Mouse (Mus musculus): ENCODE data around the gene Fiz1. TPM values are rescaled to one million over a fixed set of nuclear protein-coding genes. Genes with fewer than 3 reads are reported as not detected.

Fiz1 gene
- polyA plus RNA-seq, 1 experiment from 2014 or later = 15.5 TPM

DNA sequence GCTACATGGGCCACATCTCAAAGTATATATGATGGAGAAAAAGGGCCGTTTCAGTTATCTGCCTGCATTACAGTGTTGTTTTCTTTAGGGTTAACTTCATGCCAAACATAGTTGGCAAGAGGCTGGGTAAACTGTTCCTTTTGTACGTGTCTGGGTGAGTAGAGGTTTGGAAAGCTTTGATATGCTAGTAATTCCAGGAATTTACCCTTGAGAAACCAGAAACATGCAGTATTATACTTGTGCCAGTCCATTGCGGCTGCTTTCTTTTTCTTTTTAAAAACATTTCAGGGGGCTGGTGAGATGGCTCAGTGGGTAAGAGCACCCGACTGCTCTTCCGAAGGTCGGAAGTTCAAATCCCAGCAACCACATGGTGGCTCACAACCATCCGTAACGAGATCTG lies 17.6 kb downstream of the Fiz1 start:
- H3K4me1 ChIP-seq (replicated peaks; ENCODE audit: control insufficient read depth, insufficient read depth, low read length) = no peaks in the 10 kb centered on the region
- 0 out of 2 replicates have a peak, but pooled peaks cover 3% of the 10 kb centered on the region for H3K9me3 ChIP-seq (ENCODE audit: control insufficient read depth)
- no peak overlapping the region for H3K9ac ChIP-seq (ENCODE audit: low read depth, low read length)
- WGBS = 45% methylated on average over 7 of the region's 8 CpGs
- H3K4me3 ChIP-seq (ENCODE audit: low read depth, low read length) = no peak overlapping the region
- H3K36me3 ChIP-seq (ENCODE audit: control insufficient read depth, insufficient read depth) = peaks cover 16% of the 10 kb centered on the region; the same call in 1 of the 2 replicates
- H3K27me3 ChIP-seq (replicated peaks; ENCODE audit: control insufficient read depth, insufficient read depth, low read length) = no peaks in the 10 kb centered on the region
- no peak overlapping the region for H3K27ac ChIP-seq (ENCODE audit: low read depth, low read length)
- no peak for ATAC-seq
- no peak for TF ChIP-seq CTCF (IDR thresholded peaks at IDR 0.05; ENCODE audit: low read depth)
- H3K4me2 ChIP-seq (replicated peaks; ENCODE audit: low read depth) = peak overlapping the region; percentile 90

DNA sequence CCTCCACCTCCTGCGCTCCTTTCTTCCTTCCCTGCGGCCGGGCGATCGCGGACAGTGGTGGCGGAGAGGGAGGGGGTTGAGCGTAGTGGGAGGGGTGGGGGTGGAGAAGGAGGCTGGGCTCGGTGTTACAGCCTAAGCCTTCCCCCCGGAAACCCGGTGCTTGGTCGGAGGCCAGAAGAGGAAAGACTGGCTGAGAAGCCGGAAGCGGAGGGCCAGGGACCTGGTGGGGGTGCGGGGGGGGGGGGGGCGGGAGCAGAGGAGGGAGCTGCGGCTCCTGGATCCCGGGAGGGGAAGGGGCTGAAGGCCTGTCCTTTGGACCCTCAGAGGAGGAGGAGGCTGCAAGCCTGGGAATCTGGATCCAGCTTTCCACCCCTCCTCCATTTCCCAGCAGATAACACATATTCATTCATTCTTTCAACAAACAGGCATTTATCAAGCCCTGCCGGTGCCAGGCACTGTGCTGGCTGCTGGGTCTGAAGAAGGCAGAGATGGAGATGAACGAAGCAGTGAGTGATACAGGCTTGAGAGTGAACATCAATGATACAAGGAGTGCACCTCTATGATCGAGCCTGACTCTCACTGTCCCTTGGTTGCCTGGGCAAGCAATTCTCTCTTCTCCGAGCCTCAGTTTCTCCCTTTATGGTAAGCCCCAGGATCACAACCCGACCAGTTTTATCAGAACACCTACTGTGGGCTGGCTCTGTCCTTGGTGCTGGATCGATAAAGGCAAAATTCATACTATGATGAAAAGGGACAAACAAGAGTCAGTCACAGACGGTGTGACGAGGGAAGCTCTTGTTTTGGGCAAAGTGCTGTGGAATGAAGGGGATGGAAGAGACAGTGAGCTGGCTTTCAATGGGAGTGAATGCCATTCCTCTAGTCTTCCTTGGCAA lies 18.2 kb downstream of the Fiz1 start, which contains the start of gene Zfp579:
Gene Zfp579 (minus strand): TSS at position 156 of the 893 bp plus-strand sequence.
- Histone ChIP-seq H3K4me2 (replicated peaks; ENCODE audit: low read depth) (peak within 1 kb of the TSS; percentile 90), H3K4me1 (replicated peaks; ENCODE audit: control insufficient read depth, insufficient read depth, low read length) (no peaks in the 10 kb centered on the region), H3K9me3 (ENCODE audit: control insufficient read depth) (0 out of 2 replicates have a peak, but pooled peaks cover 3% of the 10 kb centered on the region), H3K27ac (ENCODE audit: low read depth, low read length) (peak within 1 kb of the TSS; percentile 62), H3K36me3 (ENCODE audit: control insufficient read depth, insufficient read depth) (peaks cover 16% of the 10 kb centered on the region; the same call in 1 of the 2 replicates), H3K27me3 (replicated peaks; ENCODE audit: control insufficient read depth, insufficient read depth, low read length) (no peaks in the 10 kb centered on the region), H3K4me3 (ENCODE audit: low read depth, low read length) (peak within 1 kb of the TSS; percentile 79), H3K9ac (ENCODE audit: low read depth, low read length) (peak within 1 kb of the TSS; percentile 76)
- ATAC-seq = peak; percentile 80
- no peak for TF ChIP-seq CTCF (IDR thresholded peaks at IDR 0.05; ENCODE audit: low read depth)
- 6% methylated on average over 18 of the region's 26 CpGs for WGBS

DNA sequence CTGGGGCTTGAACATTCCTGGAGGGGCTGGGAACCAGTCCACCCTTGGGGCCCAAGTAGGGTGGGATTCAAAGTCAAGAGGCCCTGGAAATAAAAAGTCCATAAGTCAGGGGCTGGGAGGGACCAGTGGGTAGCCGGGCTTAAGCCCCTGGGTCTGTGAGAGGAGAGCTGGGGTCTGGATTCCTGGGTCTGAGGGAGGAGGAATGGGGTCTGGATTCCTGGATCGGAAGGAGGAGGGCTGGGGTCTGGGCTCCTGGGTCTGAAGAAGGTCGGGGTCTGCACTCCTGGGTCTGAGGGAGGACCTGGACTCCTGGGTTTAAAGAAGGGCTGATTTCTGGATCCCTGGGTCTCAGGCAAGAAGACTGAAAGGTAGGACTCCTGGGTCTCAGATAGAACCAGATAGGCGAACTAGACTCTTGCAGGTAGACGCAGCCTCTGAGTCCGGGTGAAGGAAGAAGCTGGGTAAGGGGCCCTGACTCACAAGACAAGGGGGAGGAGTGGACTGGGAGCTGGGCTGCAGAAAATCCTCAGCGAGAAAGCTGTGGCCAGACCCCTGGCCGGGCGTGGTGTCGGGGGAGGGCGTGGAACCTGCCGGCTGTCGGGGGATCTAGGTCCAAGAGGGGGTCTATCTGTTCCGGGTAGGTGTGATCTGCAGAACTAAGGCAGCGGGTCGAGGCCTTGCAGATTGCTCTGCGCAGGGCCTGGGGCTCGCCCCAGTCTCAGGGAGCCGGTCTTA lies 19.1 kb downstream of the Fiz1 start:
- H3K9me3 ChIP-seq (ENCODE audit: control insufficient read depth) = 0 out of 2 replicates have a peak, but pooled peaks cover 3% of the 10 kb centered on the region
- H3K27me3 ChIP-seq (replicated peaks; ENCODE audit: control insufficient read depth, insufficient read depth, low read length) = no peaks in the 10 kb centered on the region
- peak overlapping the region; percentile 76 for H3K9ac ChIP-seq (ENCODE audit: low read depth, low read length)
- peak overlapping the region; percentile 79 for H3K4me3 ChIP-seq (ENCODE audit: low read depth, low read length)
- ATAC-seq = no peak; the same call in 1 of the 2 replicates
- peak overlapping the region; percentile 90 for H3K4me2 ChIP-seq (replicated peaks; ENCODE audit: low read depth)
- H3K4me1 ChIP-seq (replicated peaks; ENCODE audit: control insufficient read depth, insufficient read depth, low read length) = no peaks in the 10 kb centered on the region
- H3K36me3 ChIP-seq (ENCODE audit: control insufficient read depth, insufficient read depth) = peaks cover 16% of the 10 kb centered on the region; the same call in 1 of the 2 replicates
- 6% methylated on average over 19 of the region's 19 CpGs for WGBS
- peak overlapping the region; percentile 62 for H3K27ac ChIP-seq (ENCODE audit: low read depth, low read length)
- no peak for TF ChIP-seq CTCF (IDR thresholded peaks at IDR 0.05; ENCODE audit: low read depth)

DNA sequence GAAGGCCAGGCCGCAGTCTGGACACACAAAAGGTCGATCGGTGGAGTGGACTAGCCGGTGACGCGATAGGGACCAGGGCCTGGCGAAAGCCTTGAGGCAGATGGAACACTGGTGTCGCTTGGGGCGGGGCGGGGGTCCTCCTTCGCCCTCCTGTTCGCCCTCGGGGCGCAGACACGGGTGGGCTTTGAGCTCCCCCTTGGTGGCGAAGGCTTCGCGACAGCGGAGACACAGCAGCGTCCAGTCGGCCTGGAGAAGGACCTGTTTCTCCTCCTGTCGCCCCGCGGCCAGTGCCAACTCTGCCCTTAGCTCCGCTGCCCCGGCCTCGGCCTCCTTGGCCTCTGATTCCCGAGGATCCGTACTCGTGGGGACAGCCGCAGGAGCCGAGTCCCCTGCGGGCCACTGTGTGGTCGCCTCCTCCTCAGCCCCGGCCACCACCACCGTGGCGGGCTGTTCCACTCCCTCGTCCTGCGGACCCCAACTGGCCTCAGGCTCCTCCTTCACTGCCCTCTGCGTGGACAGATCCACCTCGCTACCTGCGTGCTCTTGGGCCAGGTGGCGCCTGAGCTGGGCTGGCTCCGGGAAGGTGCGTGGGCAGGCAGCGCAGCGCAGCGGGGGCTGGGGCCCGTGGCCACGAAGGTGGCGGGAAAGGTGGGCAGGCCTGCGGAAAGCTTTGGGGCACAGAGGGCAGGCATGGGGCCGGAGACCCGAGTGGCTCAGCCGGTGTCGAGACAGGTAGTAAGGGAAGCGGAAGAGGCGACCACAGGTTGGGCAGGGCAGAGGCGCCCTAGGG lies 20.3 kb downstream of the Fiz1 start:
- no peak overlapping the region for H3K9ac ChIP-seq (ENCODE audit: low read depth, low read length)
- no peaks in the 10 kb centered on the region for H3K27me3 ChIP-seq (replicated peaks; ENCODE audit: control insufficient read depth, insufficient read depth, low read length)
- 0 out of 2 replicates have a peak, but pooled peaks cover 3% of the 10 kb centered on the region for H3K9me3 ChIP-seq (ENCODE audit: control insufficient read depth)
- H3K27ac ChIP-seq (ENCODE audit: low read depth, low read length) = no peak overlapping the region
- H3K4me3 ChIP-seq (ENCODE audit: low read depth, low read length) = no peak overlapping the region
- no peak for ATAC-seq
- H3K36me3 ChIP-seq (ENCODE audit: control insufficient read depth, insufficient read depth) = peaks cover 16% of the 10 kb centered on the region; the same call in 1 of the 2 replicates
- no peak for TF ChIP-seq CTCF (IDR thresholded peaks at IDR 0.05; ENCODE audit: low read depth)
- H3K4me2 ChIP-seq (replicated peaks; ENCODE audit: low read depth) = no peak overlapping the region
- 72% methylated on average over 59 of the region's 59 CpGs for WGBS
- H3K4me1 ChIP-seq (replicated peaks; ENCODE audit: control insufficient read depth, insufficient read depth, low read length) = no peaks in the 10 kb centered on the region

DNA sequence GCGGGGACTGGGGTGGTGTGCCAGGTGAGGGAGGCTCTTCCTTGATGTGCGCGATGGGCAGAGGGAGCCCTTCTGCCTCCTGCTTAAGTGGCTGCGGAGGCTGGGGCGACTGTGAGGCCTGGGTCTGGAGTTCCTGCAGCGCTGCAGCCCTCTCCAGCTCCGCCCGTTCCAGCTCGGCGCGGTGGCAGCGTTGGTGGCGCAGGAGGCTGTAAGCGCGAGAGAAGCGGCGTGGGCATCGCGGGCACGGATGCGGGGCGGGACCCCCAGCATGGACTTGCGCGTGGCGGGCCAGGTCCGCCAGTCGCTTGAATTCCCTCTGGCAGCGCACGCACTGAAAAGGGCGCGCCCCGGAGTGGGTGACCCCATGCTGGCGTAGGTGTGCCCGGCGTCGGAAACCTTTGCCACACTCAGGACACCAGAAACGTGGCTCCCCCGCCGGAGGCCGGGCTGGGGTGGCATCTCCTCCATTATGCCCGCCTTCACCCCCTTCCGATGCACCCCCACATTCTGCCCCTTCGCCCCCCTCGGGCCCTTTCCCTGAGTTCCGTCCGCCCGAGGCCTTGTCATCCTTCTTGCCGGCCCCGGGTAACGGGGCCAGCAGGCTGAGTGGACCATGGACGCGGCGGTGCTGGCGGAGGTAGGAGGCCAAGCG lies 21.0 kb downstream of the Fiz1 start:
- TF ChIP-seq CTCF (IDR thresholded peaks at IDR 0.05; ENCODE audit: low read depth) = no peak
- Histone ChIP-seq H3K4me1 (replicated peaks; ENCODE audit: control insufficient read depth, insufficient read depth, low read length) (no peaks in the 10 kb centered on the region), H3K27ac (ENCODE audit: low read depth, low read length) (no peak overlapping the region), H3K9ac (ENCODE audit: low read depth, low read length) (no peak overlapping the region), H3K4me2 (replicated peaks; ENCODE audit: low read depth) (no peak overlapping the region), H3K4me3 (ENCODE audit: low read depth, low read length) (no peak overlapping the region), H3K27me3 (replicated peaks; ENCODE audit: control insufficient read depth, insufficient read depth, low read length) (no peaks in the 10 kb centered on the region), H3K9me3 (ENCODE audit: control insufficient read depth) (0 out of 2 replicates have a peak, but pooled peaks cover 3% of the 10 kb centered on the region), H3K36me3 (ENCODE audit: control insufficient read depth, insufficient read depth) (peaks cover 16% of the 10 kb centered on the region; the same call in 1 of the 2 replicates)
- WGBS = 68% methylated on average over 54 of the region's 55 CpGs
- no peak for ATAC-seq

All from intestine, postnatal 0 days (tissue).